Mouse (Mus musculus) limb, embryonic 10.5 days (tissue): ENCODE measurements around the gene Timm29. TPM values are rescaled to one million over a fixed set of nuclear protein-coding genes. Genes with fewer than 3 reads are reported as not detected.

Source experiments
- DNase-seq: peaks from one replicate; pipeline ENCODE4 v3.0.0-alpha.2; 2017; ENCODE audit warnings: low spot score
- H3K27ac ChIP-seq: fragments of 300-500 bp; sonication (generic); 2 replicates; pipeline ENCODE4 v1.5.1; 2016; ENCODE audit warnings: mild to moderate bottlenecking
- H3K27me3 ChIP-seq: fragments of 300-500 bp; sonication (generic); 2 replicates; pipeline ENCODE4 v1.6.1; 2016; ENCODE audit warnings: low read depth, mild to moderate bottlenecking; ENCODE audit not compliant: poor library complexity, severe bottlenecking
- H3K36me3 ChIP-seq: fragments of 300-500 bp; sonication (generic); 2 replicates; pipeline ENCODE4 v1.6.1; 2016; ENCODE audit warnings: mild to moderate bottlenecking, moderate library complexity
- H3K4me1 ChIP-seq: fragments of 300-500 bp; sonication (generic); 2 replicates; pipeline ENCODE4 v1.6.1; 2016
- H3K4me3 ChIP-seq: fragments of 300-500 bp; sonication (generic); 2 replicates; pipeline ENCODE4 v1.5.1; 2016; ENCODE audit warnings: mild to moderate bottlenecking, moderate library complexity
- H3K9me3 ChIP-seq: fragments of 300-500 bp; sonication (generic); replicated peaks from 2 replicates; pipeline ENCODE4 v1.6.1; 2016; ENCODE audit warnings: mild to moderate bottlenecking
- WGBS: fragments of 180-500 bp; shearing (Covaris S2); methylation state at CpG from one replicate; pipeline ENCODE4 v1.1.7; 2016; 5-methylcytosine and 5-hydroxymethylcytosine counted together
- polyA plus RNA-seq: library from polyadenylated mRNA; unstranded; fragments of >200 nt; fragmentation: Nextera tagmentation; extraction: Ambion mirVana; gene quantifications from 2 replicates; pipeline ENCODE4 v1.2.1, GENCODE M21; 2016

Timm29 gene
- 30.9 and 35.7 TPM in 2 replicates for polyA plus RNA-seq

DNA sequence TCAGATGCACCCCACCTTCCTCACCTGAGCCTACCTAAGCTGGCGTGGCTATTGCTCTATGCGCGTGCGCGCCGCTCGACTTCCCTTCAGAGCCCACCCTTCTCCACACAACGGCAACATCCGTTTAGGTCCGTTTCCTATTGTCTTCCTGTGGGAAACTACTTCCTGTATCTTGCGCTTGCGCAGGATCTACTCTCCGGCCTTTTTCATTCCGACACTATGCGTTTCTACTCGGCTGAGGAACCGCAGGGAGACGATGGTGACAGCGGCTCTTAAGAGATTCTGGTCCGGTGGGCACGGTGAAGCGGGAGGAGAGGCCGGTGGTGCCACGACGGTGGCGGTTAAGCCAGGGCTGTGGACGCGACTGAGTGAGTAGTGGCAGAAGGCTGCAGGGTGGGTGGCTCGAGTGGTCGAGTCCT lies at the start of gene Timm29, which contains the start of gene Yipf2:
Gene Timm29 (plus strand): TSS at position 20 of the 419 bp plus-strand sequence.
Gene Yipf2 (minus strand): TSS at position 126 of the 419 bp plus-strand sequence.
- H3K36me3 ChIP-seq = peaks cover 67% of the 10 kb centered on the region
- DNase-seq = peak; percentile 93

DNA sequence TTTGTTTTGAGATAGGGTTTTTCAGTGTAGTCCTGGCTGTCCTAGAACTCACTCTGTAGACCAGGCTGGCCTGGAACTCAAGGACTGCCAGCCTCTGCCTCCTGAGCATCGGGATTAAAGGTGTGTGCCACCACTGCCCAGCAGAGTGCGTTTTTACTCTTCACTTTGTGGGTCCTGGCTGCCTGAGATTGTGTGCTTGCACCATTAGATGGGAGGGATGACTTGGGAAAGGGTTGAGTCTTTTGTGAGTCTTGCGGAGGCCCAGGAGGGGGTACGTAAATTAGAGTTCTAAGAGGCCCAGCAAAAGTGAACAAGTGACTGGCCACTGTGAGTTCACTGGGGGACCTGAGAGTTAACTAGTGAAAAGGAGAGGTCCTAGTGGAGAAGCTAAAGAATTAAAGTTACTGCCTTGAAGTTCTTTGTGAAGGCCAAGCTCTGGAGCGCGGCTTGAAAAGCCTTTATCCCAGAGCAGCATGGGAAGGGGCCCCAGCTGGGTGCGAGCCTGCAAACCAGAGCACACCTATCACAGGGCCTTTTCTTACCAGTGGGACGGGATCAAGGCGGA lies 47.1 kb upstream of the Timm29 start:
- DNase-seq = no peak
- 8% methylated on average over 9 of the region's 9 CpGs for WGBS
- H3K36me3 ChIP-seq = peaks cover 19% of the 10 kb centered on the region
- peak overlapping the region; percentile 93 for H3K4me3 ChIP-seq
- H3K9me3 ChIP-seq = no peaks in the 10 kb centered on the region
- peak overlapping the region; percentile 98 for H3K27ac ChIP-seq
- H3K27me3 ChIP-seq = no peaks in the 10 kb centered on the region
- peaks cover 27% of the 10 kb centered on the region for H3K4me1 ChIP-seq

More for the DNA sequence above, at the start of gene Timm29, which contains the start of gene Yipf2:
- Histone ChIP-seq H3K4me1 (peaks cover 26% of the 10 kb centered on the region), H3K27ac (peak within 1 kb of the TSS; percentile 85), H3K9me3 (no peaks in the 10 kb centered on the region), H3K4me3 (peak within 1 kb of the TSS; percentile 93), H3K27me3 (no peaks in the 10 kb centered on the region)
- WGBS = under 1% methylated on average over 30 of the region's 30 CpGs

DNA sequence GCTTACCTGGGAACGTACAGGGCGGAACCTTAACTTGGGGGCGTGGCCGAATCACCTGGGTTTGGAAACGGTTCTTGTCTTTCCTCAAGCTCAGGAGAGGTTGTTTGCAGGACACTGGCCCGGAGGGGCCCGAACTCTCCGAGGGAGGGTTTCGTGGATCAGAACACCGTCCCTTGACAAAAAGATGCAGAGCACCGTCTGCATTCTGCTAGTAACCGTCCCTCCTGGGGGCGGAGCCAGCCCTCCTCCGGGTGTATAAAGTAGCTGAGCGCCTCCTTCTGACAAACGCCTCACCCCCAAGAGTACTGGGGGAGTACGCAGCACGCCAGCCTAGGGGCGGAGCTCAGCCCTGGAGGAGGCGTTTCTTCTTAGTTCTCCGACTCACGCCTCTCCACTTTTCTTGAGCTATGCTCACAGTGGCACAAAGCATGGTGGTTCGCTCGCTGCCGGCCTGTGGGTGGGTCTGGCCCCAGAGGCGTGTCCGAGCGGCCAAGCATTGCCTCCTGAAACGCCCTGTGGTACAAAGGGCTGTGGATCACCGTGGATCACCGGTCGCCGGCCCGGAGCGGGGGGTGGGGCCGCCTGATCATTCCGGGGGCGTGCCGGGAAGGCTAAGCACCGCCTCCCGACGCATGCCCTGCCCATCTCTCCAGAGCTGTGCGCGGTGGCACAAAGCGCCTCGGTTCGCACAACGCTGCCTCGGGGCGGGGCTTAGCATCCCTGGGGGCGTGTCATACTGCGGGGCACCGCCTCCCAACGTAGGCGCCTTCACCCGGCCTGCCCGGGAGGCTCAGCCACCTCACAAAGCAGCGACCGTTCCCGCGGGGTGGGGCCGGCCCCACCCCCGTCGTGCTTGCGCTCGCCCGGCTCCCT lies 46.4 kb upstream of the Timm29 start:
- peak; percentile 99 for DNase-seq
- Histone ChIP-seq H3K36me3 (peaks cover 26% of the 10 kb centered on the region), H3K27ac (peak overlapping the region; percentile 98), H3K4me1 (peaks cover 32% of the 10 kb centered on the region), H3K27me3 (no peaks in the 10 kb centered on the region), H3K4me3 (peak overlapping the region; percentile 93), H3K9me3 (no peaks in the 10 kb centered on the region)
- WGBS = under 1% methylated on average over 67 of the region's 67 CpGs

DNA sequence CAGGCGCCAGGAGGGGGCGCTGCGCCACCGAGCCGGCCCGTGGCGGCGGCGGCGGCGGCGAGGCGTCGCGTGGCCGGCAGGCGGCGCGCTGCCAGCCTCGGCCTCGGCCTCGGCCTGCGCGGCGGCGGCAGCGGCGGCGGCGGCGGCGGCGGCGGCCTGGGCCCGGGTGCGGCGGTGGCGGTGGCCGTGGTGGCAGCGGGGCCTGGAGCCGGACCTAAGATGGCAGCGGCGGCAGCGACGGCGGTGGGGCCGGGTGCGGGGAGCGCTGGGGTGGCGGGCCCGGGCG lies 45.8 kb upstream of the Timm29 start, which contains the start of gene Carm1:
Gene Carm1 (plus strand): TSS at position 106 of the 286 bp plus-strand sequence.
- Histone ChIP-seq H3K9me3 (no peaks in the 10 kb centered on the region), H3K4me1 (peaks cover 32% of the 10 kb centered on the region), H3K27me3 (no peaks in the 10 kb centered on the region), H3K27ac (peak within 1 kb of the TSS; percentile 98), H3K4me3 (peak within 1 kb of the TSS; percentile 93), H3K36me3 (peaks cover 32% of the 10 kb centered on the region)
- no peak for DNase-seq
- WGBS = 16% methylated on average over 52 of the region's 52 CpGs

DNA sequence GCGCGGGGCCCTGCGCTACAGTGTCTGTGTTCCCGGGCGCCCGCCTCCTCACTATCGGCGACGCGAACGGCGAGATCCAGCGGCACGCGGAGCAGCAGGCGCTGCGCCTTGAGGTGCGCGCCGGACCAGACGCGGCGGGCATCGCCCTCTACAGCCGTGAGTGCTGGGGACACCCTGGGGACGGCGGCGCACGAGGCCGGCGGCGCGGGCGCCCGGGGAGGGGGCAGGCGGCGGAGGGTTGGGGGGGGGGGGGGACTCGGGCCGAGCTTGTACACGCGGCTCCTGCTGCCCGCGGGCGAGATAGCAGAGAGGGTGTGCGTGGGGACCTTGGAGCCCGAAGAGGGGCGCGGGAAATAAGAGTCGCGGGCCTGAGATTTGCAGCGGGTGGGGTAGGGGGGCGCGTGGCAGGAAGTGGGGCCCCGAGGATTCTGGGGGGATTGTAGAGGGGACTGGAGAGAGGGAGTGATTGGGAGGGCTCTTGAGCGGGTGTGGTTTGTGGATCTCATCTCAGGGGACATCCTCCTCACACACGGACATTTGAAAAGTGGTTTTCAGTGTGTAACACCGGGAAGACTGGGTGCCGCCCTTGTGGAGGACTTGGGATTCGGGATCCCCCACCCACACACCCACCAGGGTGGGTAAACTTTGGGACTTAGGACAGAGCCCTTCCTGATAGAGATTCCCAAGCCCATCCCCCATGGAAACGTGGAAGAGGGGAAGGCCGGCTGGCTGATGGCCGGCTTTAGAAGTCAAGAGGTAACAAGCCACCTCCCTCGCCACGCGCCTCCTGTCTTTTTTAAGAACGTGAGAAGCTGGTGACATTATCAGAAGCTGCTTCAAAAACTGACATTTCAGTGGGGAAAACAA lies 45.2 kb upstream of the Timm29 start:
- Histone ChIP-seq H3K27ac (peak overlapping the region; percentile 98), H3K9me3 (no peaks in the 10 kb centered on the region), H3K4me1 (peaks cover 32% of the 10 kb centered on the region), H3K4me3 (peak overlapping the region; percentile 93), H3K27me3 (no peaks in the 10 kb centered on the region), H3K36me3 (peaks cover 37% of the 10 kb centered on the region)
- DNase-seq = peak; percentile 74
- WGBS = under 1% methylated on average over 66 of the region's 66 CpGs

DNA sequence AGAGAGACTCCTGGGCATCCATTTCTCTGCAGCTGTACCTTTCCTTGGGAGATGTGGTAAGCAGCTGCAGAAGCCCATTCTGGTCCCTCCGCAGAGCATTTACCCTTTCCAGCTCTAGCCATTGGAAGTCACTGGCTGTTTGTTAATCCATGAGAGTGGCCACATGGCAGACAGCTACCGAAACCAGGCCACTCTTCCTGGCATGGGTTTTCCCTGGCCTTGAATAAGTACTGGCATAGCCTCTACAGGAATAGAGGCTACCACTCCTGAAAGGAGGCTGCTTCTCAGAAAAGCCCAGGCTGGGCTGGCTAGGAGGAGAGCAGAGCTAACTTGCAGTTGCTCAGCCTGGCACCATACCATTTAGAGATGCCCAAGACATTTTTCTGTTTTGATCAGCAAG lies 41.5 kb upstream of the Timm29 start:
- no peak for DNase-seq
- Histone ChIP-seq H3K9me3 (no peaks in the 10 kb centered on the region), H3K27ac (no peak overlapping the region), H3K4me1 (peaks cover 19% of the 10 kb centered on the region), H3K4me3 (no peak overlapping the region), H3K36me3 (peaks cover 69% of the 10 kb centered on the region), H3K27me3 (no peaks in the 10 kb centered on the region)
- 94% methylated on average over 2 of the region's 2 CpGs for WGBS

DNA sequence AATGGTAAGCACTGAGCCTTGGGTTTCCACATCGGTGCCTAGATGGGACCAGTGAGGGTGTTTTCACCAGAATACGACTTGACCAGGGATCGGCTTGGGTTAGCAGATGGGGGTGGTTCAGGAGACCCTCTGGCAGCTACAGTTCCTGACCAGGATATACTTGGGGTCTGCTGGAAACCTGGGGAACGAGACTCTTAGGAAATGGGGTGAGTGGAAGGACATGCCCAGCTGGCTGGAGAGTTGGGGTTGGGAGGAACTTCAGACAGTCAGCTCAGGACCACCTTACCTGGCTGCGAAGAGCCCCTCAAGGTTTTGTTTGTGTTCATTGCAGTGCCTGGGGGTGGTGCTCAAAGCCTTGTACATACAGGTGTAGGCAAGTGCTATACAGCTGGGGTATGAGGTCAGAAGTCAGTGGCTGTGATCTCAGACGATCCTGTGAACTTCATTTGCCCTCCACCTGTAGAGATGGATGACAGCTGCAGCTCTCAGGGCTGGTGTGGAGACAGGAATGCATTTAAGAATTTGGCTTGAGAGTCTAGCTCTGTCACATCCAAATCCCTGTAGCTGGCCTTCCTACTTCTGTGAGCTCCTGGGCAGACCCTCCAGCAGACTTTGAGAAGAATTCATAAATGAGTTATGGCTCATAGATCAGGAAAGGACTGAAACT lies 38.8 kb upstream of the Timm29 start:
- H3K27me3 ChIP-seq = no peaks in the 10 kb centered on the region
- WGBS = 88% methylated on average over 6 of the region's 6 CpGs
- 0 out of 2 replicates have a peak, but pooled peaks cover 4% of the 10 kb centered on the region for H3K4me1 ChIP-seq
- no peak overlapping the region for H3K4me3 ChIP-seq
- DNase-seq = no peak
- no peaks in the 10 kb centered on the region for H3K9me3 ChIP-seq
- H3K27ac ChIP-seq = no peak overlapping the region
- peaks cover 86% of the 10 kb centered on the region for H3K36me3 ChIP-seq

DNA sequence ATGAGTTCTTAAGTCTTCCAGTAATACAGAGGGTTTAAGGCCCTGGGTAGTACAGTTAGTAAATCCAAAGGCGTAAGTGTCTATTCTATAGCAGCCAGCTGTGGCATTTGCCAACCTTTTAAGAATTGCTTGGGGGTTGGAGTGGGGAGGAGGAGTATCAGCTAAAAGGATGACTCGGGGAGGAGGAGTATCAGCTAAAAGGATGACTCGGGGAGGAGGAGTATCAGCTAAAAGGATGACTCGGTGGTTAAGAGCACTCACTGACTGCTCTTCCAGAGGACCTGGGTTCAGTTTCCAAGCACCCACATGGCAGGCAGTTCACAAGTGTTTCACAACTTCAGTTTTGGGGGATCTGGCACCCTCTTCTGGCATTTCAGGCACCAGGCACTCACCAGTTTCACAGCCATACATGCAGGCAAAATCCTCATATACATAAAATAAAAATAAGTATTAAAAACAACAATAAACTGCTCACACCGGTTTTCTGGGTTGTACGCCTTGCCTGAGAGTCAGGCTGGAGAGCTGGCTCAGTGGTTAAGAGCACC lies 37.3 kb upstream of the Timm29 start:
- 0 out of 2 replicates have a peak, but pooled peaks cover 4% of the 10 kb centered on the region for H3K4me1 ChIP-seq
- H3K27ac ChIP-seq = no peak overlapping the region
- WGBS = 86% methylated on average over 6 of the region's 6 CpGs
- DNase-seq = no peak
- H3K4me3 ChIP-seq = no peak overlapping the region
- peaks cover 86% of the 10 kb centered on the region for H3K36me3 ChIP-seq
- no peaks in the 10 kb centered on the region for H3K9me3 ChIP-seq
- no peaks in the 10 kb centered on the region for H3K27me3 ChIP-seq

DNA sequence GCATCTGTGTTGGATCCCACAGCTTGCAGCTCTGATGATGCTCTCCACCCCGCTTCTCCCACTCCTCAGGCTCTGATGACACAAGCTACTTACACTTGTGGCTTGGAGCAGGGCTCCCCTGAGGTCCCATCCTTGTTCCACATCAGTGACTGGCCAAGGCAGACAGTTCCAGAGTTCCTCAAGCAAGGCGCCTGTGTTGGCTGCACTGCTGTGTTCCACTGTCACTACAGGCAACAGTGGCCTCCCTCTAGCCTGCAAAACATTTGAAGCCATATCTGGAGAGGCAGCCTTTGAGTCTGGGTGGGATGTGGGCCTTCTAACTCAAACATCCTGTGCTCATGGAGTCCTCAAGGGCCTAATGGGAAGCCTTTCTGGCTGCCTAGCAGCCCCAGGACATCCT lies 35.5 kb upstream of the Timm29 start:
- Histone ChIP-seq H3K36me3 (peaks cover 84% of the 10 kb centered on the region), H3K27ac (no peak overlapping the region), H3K9me3 (no peaks in the 10 kb centered on the region), H3K27me3 (no peaks in the 10 kb centered on the region), H3K4me3 (no peak overlapping the region), H3K4me1 (no peaks in the 10 kb centered on the region)
- 88% methylated on average over 2 of the region's 2 CpGs for WGBS
- no peak for DNase-seq

DNA sequence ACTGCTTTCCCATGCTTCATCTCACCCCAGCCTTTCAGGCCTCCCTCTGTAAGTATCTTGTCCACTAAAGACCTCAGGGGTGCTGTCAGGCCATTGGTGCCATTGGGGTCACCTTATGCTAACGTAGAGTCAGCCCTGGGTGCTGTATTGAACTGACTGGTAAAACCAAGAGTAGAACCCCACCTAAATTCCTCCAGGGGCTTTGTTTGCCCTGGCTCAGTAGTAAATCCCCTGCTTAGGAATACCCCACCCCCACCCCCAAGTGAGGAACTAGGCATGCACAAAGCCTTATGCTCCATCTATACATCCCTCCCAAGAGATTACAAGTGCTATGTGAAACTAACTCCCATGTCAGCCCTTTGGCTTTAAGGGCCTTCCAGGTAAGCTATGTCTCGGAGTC lies 35.0 kb upstream of the Timm29 start:
- H3K36me3 ChIP-seq = peaks cover 84% of the 10 kb centered on the region
- 99% methylated on average over 2 of the region's 2 CpGs for WGBS
- H3K27ac ChIP-seq = no peak overlapping the region
- no peak overlapping the region for H3K4me3 ChIP-seq
- no peaks in the 10 kb centered on the region for H3K27me3 ChIP-seq
- no peaks in the 10 kb centered on the region for H3K9me3 ChIP-seq
- no peak for DNase-seq
- H3K4me1 ChIP-seq = no peaks in the 10 kb centered on the region

DNA sequence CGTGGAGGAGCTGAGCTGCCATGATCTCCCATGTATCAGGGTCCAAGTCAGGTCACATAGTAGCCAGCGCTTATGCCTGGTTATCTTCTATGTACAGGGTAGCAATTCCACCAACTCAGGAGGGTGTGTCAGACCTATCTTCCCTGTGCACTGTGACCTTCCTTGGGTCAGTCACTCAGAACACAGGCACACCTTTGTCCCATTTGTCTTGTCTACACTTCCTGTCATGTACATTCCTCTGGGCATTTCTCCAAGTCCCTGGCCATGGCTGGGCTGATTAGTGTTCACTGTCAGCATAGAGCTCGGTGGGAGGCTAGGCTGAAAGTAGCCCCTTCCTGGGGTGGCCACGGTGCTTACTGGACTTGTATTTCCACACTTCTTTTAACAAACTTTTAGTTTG lies 34.2 kb upstream of the Timm29 start:
- H3K27me3 ChIP-seq = no peaks in the 10 kb centered on the region
- DNase-seq = no peak
- H3K4me1 ChIP-seq = no peaks in the 10 kb centered on the region
- no peak overlapping the region for H3K27ac ChIP-seq
- 92% methylated on average over 4 of the region's 4 CpGs for WGBS
- no peaks in the 10 kb centered on the region for H3K9me3 ChIP-seq
- H3K4me3 ChIP-seq = no peak overlapping the region
- H3K36me3 ChIP-seq = peaks cover 83% of the 10 kb centered on the region

DNA sequence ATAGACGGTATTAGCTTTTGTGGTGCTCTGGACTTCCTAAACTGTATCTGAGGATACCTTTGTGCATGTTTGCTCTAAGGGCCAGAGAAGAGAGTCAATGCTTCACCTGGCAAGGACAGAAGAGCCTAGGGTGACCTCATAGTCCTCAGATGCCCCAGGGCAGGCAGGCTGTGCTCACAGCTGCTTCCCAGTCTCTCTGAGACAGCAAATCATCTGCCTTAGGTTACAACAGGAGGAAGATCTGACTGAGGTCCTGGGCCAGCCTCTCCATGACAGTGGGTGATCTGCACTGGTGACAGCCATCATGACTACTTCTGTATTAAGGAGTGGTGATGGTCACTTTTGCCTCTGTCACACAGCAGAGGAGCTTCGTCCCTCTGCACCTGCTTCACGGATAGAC lies 33.4 kb upstream of the Timm29 start:
- H3K27ac ChIP-seq = no peak overlapping the region
- WGBS = 94% methylated on average over 3 of the region's 3 CpGs
- no peaks in the 10 kb centered on the region for H3K4me1 ChIP-seq
- DNase-seq = no peak
- H3K9me3 ChIP-seq = no peaks in the 10 kb centered on the region
- no peak overlapping the region for H3K4me3 ChIP-seq
- H3K27me3 ChIP-seq = no peaks in the 10 kb centered on the region
- H3K36me3 ChIP-seq = peaks cover 75% of the 10 kb centered on the region
